Mouse (Mus musculus): ENCODE data around the gene Fnbp4.

- TF ChIP-seq GATA1 (IDR thresholded peaks at IDR 0.05; ENCODE audit: low read length) (no peak), TAL1 (IDR thresholded peaks at IDR 0.05; ENCODE audit: low read length) (no peak)
These were observed 701 bp upstream of the Fnbp4 start for GRCm38 (mm10) chr2:90744285-90745052.
